Mouse (Mus musculus) midbrain, embryonic 10.5 days (tissue): ENCODE measurements around the gene Gm10134. TPM values are rescaled to one million over a fixed set of nuclear protein-coding genes. Genes with fewer than 3 reads are reported as not detected.

Source experiments
- DNase-seq: peaks from one replicate; pipeline ENCODE4 v3.0.0-alpha.2; 2017; ENCODE audit warnings: low spot score
- H3K27ac ChIP-seq: fragments of 300-500 bp; sonication (generic); replicated peaks from 2 replicates; pipeline ENCODE4 v1.5.1; 2016; ENCODE audit warnings: mild to moderate bottlenecking
- H3K27me3 ChIP-seq: fragments of 300-500 bp; sonication (generic); 2 replicates; pipeline ENCODE4 v1.6.1; 2016; ENCODE audit warnings: low read depth, mild to moderate bottlenecking; ENCODE audit not compliant: poor library complexity, severe bottlenecking
- H3K36me3 ChIP-seq: fragments of 300-500 bp; sonication (generic); 2 replicates; pipeline ENCODE4 v1.6.1; 2016; ENCODE audit warnings: mild to moderate bottlenecking, moderate library complexity
- H3K4me1 ChIP-seq: fragments of 300-500 bp; sonication (generic); 2 replicates; pipeline ENCODE4 v1.6.1; 2016
- H3K4me3 ChIP-seq: fragments of 300-500 bp; sonication (generic); 2 replicates; pipeline ENCODE4 v1.5.1; 2016; ENCODE audit warnings: mild to moderate bottlenecking, moderate library complexity
- H3K9me3 ChIP-seq: fragments of 300-500 bp; sonication (generic); replicated peaks from 2 replicates; pipeline ENCODE4 v1.6.1; 2016; ENCODE audit warnings: mild to moderate bottlenecking
- WGBS: fragments of 180-500 bp; shearing (Covaris S2); methylation state at CpG from one replicate; pipeline ENCODE4 v1.1.7; 2016; 5-methylcytosine and 5-hydroxymethylcytosine counted together
- polyA plus RNA-seq: library from polyadenylated mRNA; unstranded; fragments of >200 nt; fragmentation: Nextera tagmentation; extraction: Ambion mirVana; gene quantifications from 2 replicates; pipeline ENCODE4 v1.2.1, GENCODE M21; 2016

Gene Gm10134
- polyA plus RNA-seq, 1 experiment from 2014 or later, result 0.49 TPM

DNA sequence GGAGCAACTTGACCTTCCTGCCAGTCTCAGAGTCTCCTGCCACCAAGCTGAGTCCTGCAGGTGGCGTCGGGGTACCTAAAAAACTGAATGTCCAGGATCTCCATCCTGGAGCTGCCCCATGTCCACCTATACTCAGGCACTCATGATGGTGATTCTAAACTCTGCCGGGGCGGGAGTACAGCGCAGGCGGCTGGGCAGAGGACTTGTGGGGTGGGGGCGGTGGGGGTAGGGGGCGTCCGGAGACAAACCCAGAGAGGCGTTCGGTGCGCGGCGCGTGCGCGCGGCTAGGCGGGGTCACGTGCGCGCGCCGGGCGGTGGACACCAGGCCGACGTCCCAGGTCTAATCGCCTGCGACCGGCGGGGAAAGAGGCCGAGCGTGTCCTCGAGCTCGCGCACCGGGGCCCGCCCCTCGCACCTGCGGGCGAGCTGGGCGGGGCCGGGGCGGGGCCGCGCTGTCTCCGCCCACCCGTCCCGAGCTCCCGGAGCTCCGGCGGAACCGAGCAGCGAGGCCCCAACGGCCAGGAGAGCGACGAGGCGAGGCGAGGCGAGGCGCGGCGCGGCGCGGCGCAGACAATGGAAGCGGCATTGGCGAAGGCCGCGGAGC is 7.0 kb downstream of the Gm10134 start, which contains the start of gene Ralgds:
Ralgds (plus strand) TSS at position 328 of the 604 bp plus-strand sequence.
- no peaks in the 10 kb centered on the region for H3K9me3 ChIP-seq
- under 1% methylated on average over 57 of the region's 71 CpGs for WGBS
- peak within 1 kb of the TSS; percentile 84 for H3K4me3 ChIP-seq
- H3K27ac ChIP-seq, result peak within 1 kb of the TSS; percentile 91
- H3K4me1 ChIP-seq, result peaks cover 51% of the 10 kb centered on the region
- peak; percentile 78 for DNase-seq
- H3K27me3 ChIP-seq, result peaks cover 16% of the 10 kb centered on the region
- peaks cover 14% of the 10 kb centered on the region; the same call in 1 of the 2 replicates for H3K36me3 ChIP-seq

DNA sequence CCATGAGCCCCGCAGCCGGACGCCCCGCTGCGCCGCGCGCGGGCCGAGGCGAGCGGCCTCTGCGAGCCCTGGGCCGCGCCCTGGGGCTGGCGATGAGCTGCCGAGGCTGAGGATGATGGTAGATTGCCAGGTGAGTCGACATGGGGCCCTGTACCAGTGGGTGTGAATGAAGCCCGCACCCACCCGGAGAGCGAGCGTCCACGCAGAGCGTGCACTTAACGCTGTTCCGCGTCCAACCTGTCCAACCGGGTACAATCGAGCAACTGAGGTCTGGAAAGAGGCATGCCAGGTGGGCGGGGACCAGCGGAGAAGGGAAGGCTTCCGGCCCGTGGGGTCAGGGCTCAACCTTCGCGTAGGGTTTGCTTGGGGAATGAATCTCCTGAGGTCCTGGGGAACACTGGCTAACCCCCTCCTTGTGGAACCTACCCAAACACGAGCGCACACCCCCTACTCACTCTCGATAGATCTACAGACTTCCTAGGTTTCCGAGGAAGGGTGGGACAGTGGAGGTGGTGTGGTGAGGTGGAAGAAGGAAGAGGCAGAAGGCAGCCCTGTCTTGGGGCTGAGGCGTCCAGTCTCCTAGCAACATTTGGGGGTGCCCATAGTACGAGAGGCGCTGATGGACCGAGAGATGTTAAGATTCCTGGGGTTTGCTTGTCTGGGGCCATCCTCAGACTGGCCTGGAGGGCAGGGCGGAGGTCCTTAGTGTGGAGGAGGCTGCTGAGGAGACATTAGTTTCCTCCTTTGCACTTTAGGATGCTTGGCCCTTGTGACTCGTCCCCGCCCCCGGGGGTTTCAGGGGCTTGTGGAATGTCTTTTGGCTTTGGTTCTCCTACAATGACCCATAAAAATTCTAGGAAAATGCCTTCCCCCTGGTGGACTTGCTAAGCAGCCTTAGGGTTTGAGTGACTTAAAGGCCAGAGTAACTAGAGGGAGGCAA is 7.8 kb downstream of the Gm10134 start:
- Histone ChIP-seq H3K4me1 (peaks cover 59% of the 10 kb centered on the region), H3K4me3 (peak overlapping the region; percentile 84), H3K27me3 (peaks cover 16% of the 10 kb centered on the region), H3K36me3 (peaks cover 14% of the 10 kb centered on the region; the same call in 1 of the 2 replicates), H3K27ac (peak overlapping the region; percentile 91), H3K9me3 (no peaks in the 10 kb centered on the region)
- 7% methylated on average over 47 of the region's 47 CpGs for WGBS
- DNase-seq, result peak; percentile 58

DNA sequence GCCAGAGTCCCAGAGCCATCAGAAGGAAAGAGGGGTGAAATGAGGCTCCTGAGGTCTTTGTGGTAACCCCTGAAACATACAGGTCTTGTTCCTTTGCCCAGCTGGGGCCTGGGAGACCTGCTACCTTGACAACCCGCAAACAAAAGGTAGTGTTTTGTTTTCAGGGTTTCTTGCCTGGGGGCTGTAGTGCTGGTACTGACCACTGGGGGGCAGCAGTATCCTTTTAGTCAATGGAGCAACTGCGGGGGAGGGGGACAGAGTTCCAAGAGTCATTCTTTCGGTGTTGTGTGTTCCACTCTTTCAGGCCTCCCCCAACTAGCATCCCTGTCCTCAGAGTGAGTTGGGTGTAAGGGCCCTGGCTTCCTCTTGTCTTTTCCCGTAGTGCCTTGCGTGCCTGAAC is 8.6 kb downstream of the Gm10134 start:
- Histone ChIP-seq H3K36me3 (peaks cover 14% of the 10 kb centered on the region; the same call in 1 of the 2 replicates), H3K4me1 (peaks cover 62% of the 10 kb centered on the region)

DNA sequence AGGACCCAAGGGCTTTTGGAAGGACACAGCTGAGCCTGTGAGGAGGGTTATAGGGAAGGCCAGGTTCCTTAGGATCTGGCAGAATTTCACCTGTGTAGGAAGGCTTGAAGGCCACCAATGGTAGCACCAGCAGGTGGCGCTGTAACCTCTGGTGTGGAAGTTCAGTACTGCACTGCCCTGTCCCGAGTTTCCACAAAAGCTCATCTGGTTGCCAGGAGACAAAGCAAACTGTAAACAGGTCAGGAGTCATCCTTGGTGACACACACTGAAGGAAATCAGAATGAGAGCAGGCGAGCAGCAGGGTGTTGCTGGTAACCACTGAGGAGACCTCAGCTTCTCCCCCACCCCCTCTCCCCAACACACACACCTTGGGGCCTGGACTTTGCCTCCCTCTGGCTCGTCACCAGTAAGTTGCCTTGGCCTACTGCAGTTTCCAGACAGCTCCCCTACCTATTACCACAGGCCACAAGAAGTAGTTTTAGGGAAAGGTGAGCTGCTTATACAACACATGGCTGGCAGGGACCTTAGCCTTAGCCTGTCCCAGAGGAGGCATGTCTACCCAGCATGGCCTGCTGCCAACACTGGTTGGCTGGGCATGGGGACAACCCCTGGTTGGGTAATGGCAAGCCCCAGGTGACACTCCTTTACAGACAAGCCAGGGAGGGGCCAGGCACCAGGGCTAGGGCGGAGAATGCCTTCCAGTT is 11.5 kb downstream of the Gm10134 start:
- peak; percentile 67 for DNase-seq
- WGBS, result 42% methylated on average over 5 of the region's 5 CpGs
- Histone ChIP-seq H3K36me3 (peaks cover 19% of the 10 kb centered on the region), H3K4me1 (peaks cover 76% of the 10 kb centered on the region), H3K27ac (no peak overlapping the region), H3K27me3 (0 out of 2 replicates have a peak, but pooled peaks cover 3% of the 10 kb centered on the region), H3K9me3 (no peaks in the 10 kb centered on the region), H3K4me3 (no peak overlapping the region)

More for the DNA sequence above, 8.6 kb downstream of the Gm10134 start:
- Histone ChIP-seq H3K27ac (peak overlapping the region; percentile 91), H3K4me3 (peak overlapping the region; percentile 84), H3K27me3 (peaks cover 16% of the 10 kb centered on the region), H3K9me3 (no peaks in the 10 kb centered on the region)
- WGBS, result 15% methylated on average over 5 of the region's 5 CpGs
- DNase-seq, result peak; percentile 87

DNA sequence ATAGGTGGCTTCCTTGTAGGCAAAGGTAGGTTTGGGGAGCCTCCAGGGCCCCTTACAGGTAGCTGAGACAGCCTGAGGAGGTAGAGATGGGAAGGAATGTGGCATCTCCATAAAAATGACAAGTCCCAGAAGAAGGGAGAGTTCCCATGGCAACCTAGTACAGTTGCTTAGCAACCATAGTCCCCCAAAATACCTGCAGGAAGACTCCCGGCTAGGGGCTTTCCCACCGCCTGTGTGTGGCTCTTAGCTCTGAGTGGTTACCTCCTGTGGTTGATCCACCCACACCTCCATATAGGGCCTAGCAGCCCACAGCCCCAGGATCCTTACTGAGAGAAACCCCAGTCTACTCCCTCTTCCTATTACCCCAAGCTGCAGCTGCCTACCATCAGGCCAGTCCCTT is 12.3 kb downstream of the Gm10134 start:
- DNase-seq, result no peak
- H3K4me1 ChIP-seq, result peaks cover 71% of the 10 kb centered on the region
- H3K27ac ChIP-seq, result no peak overlapping the region
- H3K4me3 ChIP-seq, result no peak overlapping the region
- 0 out of 2 replicates have a peak, but pooled peaks cover 3% of the 10 kb centered on the region for H3K27me3 ChIP-seq
- peaks cover 22% of the 10 kb centered on the region for H3K36me3 ChIP-seq
- 35% methylated on average over 2 of the region's 2 CpGs for WGBS
- no peaks in the 10 kb centered on the region for H3K9me3 ChIP-seq

DNA sequence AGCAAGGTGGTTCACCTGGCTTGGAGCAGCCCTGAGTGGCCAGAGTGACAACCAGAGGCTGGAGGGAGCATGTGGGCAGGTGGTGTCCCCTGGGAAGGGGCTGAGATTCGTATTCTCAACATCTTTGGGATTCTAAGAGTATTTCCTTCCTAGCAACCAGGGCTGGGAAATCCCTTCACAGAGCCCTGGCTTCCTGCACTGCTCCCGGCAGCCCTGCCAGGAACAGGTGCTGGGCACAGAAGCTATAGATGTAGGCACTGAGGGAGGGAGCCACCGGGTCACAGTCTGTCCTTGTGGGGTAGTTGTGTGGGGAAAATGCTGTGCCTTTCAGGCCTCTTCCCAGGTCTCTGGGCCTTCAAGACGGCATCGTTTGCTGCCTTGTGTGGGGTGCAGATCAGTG is 14.7 kb downstream of the Gm10134 start:
- Histone ChIP-seq H3K27me3 (no peaks in the 10 kb centered on the region), H3K36me3 (peaks cover 18% of the 10 kb centered on the region), H3K4me3 (no peak overlapping the region), H3K27ac (no peak overlapping the region), H3K4me1 (peaks cover 71% of the 10 kb centered on the region), H3K9me3 (no peaks in the 10 kb centered on the region)
- no peak for DNase-seq
- 66% methylated on average over 5 of the region's 5 CpGs for WGBS

DNA sequence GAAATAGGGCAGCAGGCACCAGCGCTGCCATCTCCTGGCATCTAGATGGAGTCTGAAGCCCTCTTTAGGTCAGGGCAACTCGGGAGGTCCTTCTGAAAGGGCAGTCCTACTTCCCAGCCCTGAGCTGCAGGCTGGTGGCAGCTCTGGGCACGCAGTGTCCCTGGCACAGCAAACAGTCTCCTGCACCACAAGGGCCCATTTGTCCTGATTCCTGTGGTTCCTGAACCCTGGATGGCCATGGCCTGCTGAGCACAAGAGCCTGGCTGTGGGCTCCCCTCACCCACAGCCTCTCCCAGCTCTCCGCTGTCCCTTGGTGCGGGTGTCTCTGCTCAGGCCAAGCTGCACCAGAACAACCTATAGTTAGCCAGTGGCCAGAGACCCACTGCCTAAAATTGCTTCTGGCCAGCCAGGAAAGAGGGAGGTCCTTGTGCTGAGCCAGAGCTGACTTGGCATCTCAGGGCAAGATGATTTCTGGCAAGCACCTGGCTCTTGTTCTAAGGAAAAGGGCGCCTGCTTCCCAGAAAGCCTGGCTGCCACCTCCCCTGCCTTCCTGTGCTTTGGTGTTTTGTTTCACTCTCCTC is 15.8 kb downstream of the Gm10134 start:
- Histone ChIP-seq H3K4me1 (peaks cover 74% of the 10 kb centered on the region), H3K27me3 (no peaks in the 10 kb centered on the region), H3K9me3 (no peaks in the 10 kb centered on the region), H3K27ac (no peak overlapping the region), H3K36me3 (peaks cover 15% of the 10 kb centered on the region), H3K4me3 (no peak overlapping the region)
- DNase-seq, result no peak
- 89% methylated on average over 6 of the region's 6 CpGs for WGBS

DNA sequence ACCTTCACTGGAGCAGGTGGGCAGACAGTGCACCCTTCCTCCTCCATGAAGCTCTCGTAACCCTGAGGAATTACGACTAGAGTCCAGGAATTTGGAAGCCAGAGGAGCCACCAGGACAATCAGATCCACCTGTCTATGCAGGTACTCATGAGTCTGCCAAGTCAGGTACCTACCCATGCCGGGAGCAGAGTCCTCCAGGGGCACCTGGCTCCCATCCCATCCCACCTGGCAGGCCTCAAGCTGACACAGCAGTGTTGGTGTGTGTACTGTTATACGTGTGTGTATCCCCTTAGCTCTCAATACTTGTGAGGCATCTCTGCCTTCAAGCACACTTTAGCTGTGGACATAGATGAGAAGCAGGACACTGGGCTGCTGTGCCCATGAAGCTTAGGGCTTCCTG is 16.3 kb downstream of the Gm10134 start:
- H3K27ac ChIP-seq, result no peak overlapping the region
- no peak for DNase-seq
- H3K4me3 ChIP-seq, result no peak overlapping the region
- H3K27me3 ChIP-seq, result no peaks in the 10 kb centered on the region
- H3K36me3 ChIP-seq, result peaks cover 15% of the 10 kb centered on the region
- H3K4me1 ChIP-seq, result peaks cover 73% of the 10 kb centered on the region
- H3K9me3 ChIP-seq, result no peaks in the 10 kb centered on the region
- 87% methylated on average over 4 of the region's 4 CpGs for WGBS

DNA sequence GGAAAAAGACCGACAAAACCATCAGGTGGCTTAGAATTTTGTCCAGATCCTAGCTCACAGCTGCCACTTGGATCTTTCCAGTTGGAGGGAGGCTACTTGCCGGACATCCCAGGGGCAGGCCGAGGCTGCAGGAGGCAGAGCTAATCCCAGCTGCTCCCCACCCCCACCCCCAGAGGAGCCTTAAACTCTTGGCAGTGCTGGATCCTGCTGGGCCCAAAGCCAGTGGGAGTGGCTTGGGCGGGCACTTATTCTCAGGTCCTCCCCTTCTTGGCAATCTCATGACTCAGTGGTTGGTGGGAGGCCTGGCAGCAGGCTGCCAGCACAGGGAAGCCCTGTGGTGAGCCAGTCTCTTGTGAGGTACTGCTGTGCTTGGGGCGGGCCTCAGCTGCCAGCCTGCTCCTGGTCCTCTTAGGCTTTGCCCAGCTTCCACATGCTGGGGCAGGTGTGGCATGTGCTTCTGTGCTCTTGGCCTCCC is 17.8 kb downstream of the Gm10134 start:
- no peak overlapping the region; the same call in 1 of the 2 replicates for H3K4me3 ChIP-seq
- peak overlapping the region; percentile 67 for H3K27ac ChIP-seq
- no peaks in the 10 kb centered on the region for H3K27me3 ChIP-seq
- peak; percentile 46 for DNase-seq
- peaks cover 9% of the 10 kb centered on the region for H3K36me3 ChIP-seq
- no peaks in the 10 kb centered on the region for H3K9me3 ChIP-seq
- WGBS, result 13% methylated on average over 5 of the region's 5 CpGs
- peaks cover 73% of the 10 kb centered on the region for H3K4me1 ChIP-seq

DNA sequence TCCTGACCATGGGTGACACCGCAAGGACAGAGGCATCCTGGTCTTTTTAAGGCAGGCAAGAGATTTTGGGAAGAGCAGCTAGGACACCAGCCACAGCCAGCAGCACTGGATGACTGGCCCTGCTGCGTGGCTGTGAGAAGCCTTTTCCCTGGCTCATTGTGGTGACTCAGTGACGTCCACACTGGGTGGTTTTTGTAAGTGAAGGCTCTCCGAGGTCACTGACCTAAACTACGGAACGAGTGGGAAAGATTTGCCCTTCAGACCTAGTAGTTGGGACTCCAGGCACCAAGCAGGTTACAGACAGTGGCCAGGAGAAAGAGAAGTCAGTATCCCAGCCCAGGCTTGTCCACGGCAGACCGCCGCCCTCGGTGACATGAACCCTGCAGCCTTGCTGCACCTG is 18.5 kb downstream of the Gm10134 start:
- Histone ChIP-seq H3K4me1 (peaks cover 75% of the 10 kb centered on the region), H3K4me3 (no peak overlapping the region), H3K27me3 (no peaks in the 10 kb centered on the region), H3K9me3 (no peaks in the 10 kb centered on the region), H3K36me3 (peaks cover 9% of the 10 kb centered on the region), H3K27ac (peak overlapping the region; percentile 81; the same call in 1 of the 2 replicates)
- WGBS, result 82% methylated on average over 10 of the region's 10 CpGs
- no peak for DNase-seq

DNA sequence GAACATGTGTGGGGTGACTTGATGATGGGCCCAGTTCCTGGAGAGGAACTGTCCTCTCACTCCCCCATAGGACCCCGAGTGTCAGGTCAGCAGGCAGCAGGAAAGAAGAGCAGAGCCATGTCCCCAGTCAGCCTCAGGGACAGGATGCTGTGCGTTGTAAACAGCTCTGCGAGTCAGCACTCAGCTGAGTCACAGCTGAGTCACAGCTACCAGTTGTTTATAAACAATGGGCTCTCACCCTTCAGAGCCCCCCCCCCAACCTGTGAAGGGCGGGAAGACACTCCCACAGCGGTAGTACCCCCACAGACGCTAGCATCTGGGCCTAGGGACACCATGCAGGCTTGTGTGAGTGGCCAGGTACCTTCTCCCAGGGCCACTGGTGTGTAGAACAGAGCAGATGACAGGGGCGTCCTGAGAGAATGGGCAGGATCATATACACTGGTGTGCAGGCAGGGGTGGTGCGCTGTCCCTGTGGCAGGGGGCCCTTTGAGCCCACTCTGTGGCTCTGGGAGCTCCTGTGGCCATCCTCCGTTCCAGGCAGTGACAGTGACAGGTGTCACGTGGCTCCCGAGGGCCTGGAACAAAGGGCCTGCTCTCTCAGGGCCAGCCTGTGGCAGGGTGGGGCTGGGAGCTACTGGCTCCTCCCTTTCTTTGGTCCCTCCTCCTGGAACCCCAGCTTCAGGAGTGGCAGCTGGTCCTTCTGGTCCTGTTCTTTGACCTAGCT is 19.5 kb downstream of the Gm10134 start:
- DNase-seq, result peak; percentile 81
- H3K36me3 ChIP-seq, result peaks cover 9% of the 10 kb centered on the region
- 16% methylated on average over 11 of the region's 11 CpGs for WGBS
- peaks cover 76% of the 10 kb centered on the region for H3K4me1 ChIP-seq
- H3K27ac ChIP-seq, result peak overlapping the region; percentile 81
- H3K4me3 ChIP-seq, result peak overlapping the region; percentile 18; the same call in 1 of the 2 replicates
- no peaks in the 10 kb centered on the region for H3K9me3 ChIP-seq
- no peaks in the 10 kb centered on the region for H3K27me3 ChIP-seq
